Mouse (Mus musculus) stomach, postnatal 0 days (tissue): ENCODE data around the gene Macrod1.

Source experiments
- CTCF ChIP-seq: IDR thresholded peaks from 2 replicates; pipeline ENCODE4 v1.5.1; 2016; ENCODE audit warnings: antibody characterized with exemption, low read depth, mild to moderate bottlenecking, moderate library complexity
- EP300 ChIP-seq: optimal IDR thresholded peaks from 2 replicates; pipeline ENCODE3; 2016; ENCODE audit warnings: antibody characterized with exemption

GRCm38 (mm10) chr19:7185059-7185458, 128.4 kb downstream of the Macrod1 start:
- no peak for TF ChIP-seq CTCF
- no peak for TF ChIP-seq EP300
